Mouse (Mus musculus): ENCODE results near the gene Ppp1r35. TPM values are rescaled to one million over a fixed set of nuclear protein-coding genes. Genes with fewer than 3 reads are reported as not detected.

Ppp1r35 gene
- polyA plus RNA-seq, 1 experiment from 2014 or later: 17.0 TPM

GRCm38 (mm10) chr5:137776408-137776918 is 2.2 kb upstream of the Ppp1r35 start:
- no peaks in the 10 kb centered on the region for H3K9me3 ChIP-seq (replicated peaks; ENCODE audit: control insufficient read depth, low read length)
- H3K9ac ChIP-seq (ENCODE audit: low read length): 0 out of 2 replicates have a peak overlapping the region, but pooled peaks have one; percentile 1
- H3K4me2 ChIP-seq (ENCODE audit: low read depth, low read length): no peak overlapping the region; the same call in 1 of the 2 replicates
- WGBS: 19% methylated on average over 5 of the region's 5 CpGs
- H3K4me1 ChIP-seq (ENCODE audit: control insufficient read depth, insufficient read depth, low read length): peaks cover 12% of the 10 kb centered on the region
- H3K4me3 ChIP-seq (replicated peaks; ENCODE audit: low read length): no peak overlapping the region
- H3K27ac ChIP-seq (ENCODE audit: low read length): peak overlapping the region; percentile 35
- H3K27me3 ChIP-seq (ENCODE audit: control insufficient read depth, insufficient read depth, low read length): no peaks in the 10 kb centered on the region
- H3K36me3 ChIP-seq (ENCODE audit: control insufficient read depth, insufficient read depth, low read length): peaks cover 6% of the 10 kb centered on the region
- peak; percentile 49 for ATAC-seq (ENCODE audit: insufficient read depth, low FRiP score)

DNA sequence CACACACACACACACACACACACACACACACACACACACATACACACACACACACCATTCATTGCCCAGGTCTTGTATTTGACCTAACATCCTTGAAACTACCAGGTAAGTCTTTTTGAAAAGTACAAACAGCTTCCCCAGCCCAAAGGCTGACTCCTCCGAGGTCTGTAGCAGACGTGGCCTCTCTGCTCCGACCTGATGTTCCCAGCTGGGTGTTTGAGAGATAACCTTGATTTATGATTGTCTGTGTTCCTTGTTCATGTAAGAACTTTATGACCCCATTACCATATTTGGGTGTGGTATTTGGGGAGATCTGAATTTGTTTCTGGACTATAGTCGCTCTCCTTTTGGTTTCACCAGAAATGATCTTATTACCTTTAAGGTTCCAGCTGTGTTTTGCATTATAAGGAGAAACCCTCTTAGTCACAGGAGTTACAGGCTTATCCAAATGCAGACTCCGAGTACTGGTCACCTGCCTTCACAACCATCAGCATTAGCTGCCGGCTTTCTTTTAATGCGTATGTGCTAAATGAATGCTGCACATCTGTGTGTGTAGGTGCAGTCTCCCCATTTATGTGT is 1.3 kb upstream of the Ppp1r35 start:
- H3K9me3 ChIP-seq (replicated peaks; ENCODE audit: control insufficient read depth, low read length): no peaks in the 10 kb centered on the region
- peaks cover 12% of the 10 kb centered on the region for H3K4me1 ChIP-seq (ENCODE audit: control insufficient read depth, insufficient read depth, low read length)
- H3K4me3 ChIP-seq (replicated peaks; ENCODE audit: low read length): no peak overlapping the region
- H3K27me3 ChIP-seq (ENCODE audit: control insufficient read depth, insufficient read depth, low read length): no peaks in the 10 kb centered on the region
- no peak overlapping the region for H3K4me2 ChIP-seq (ENCODE audit: low read depth, low read length)
- peaks cover 15% of the 10 kb centered on the region for H3K36me3 ChIP-seq (ENCODE audit: control insufficient read depth, insufficient read depth, low read length)
- H3K9ac ChIP-seq (ENCODE audit: low read length): no peak overlapping the region
- ATAC-seq (ENCODE audit: insufficient read depth, low FRiP score): no peak
- WGBS: 62% methylated on average over 7 of the region's 7 CpGs
- no peak overlapping the region for H3K27ac ChIP-seq (ENCODE audit: low read length)

DNA sequence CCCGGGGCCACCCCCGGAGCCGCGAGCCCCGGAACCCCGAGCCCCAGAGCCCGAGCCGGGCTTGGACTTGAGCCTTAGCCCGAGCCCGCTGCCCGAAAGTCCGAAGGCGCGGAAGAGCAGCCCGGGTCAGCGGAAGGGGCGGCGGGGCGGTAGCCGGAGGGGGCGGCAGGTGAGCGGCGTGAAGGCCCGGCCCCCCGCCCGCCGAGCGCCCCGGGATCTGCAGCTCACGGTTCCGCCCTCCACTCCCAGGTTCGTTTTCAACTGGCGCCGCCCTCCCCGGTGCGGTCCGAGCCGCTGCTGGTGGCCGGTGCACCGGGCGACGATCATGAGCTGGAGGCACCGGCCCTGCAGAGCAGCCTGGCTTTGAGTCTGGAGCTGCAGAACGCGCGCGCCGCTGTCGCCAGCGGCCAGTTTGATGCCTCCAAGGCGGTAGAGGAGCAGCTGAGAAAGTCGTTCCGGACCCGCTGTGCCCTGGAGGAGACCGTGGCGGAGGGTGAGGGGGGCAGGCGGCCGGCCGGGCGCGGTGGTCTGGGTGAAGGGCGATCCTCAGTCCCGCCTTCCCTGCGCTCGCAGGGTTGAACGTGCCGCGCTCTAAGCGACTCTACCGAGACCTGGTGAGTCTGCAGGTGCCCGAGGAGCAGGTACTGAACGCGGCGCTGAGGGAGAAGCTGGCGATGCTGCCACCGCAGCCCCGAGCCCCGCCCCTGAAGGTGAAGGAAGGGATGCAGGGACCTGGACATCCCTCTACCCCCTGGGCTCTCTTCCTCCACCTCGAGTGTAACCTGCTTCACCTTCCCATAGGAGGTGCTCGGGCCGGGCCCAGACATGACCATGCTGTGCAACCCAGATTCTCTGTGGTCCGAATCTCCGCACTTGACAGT is 644 bp downstream of the Ppp1r35 start:
- Histone ChIP-seq H3K27ac (ENCODE audit: low read length) (peak overlapping the region; percentile 83), H3K4me1 (ENCODE audit: control insufficient read depth, insufficient read depth, low read length) (peaks cover 26% of the 10 kb centered on the region), H3K9ac (ENCODE audit: low read length) (peak overlapping the region; percentile 88), H3K36me3 (ENCODE audit: control insufficient read depth, insufficient read depth, low read length) (peaks cover 24% of the 10 kb centered on the region), H3K4me3 (replicated peaks; ENCODE audit: low read length) (peak overlapping the region; percentile 88), H3K27me3 (ENCODE audit: control insufficient read depth, insufficient read depth, low read length) (no peaks in the 10 kb centered on the region), H3K9me3 (replicated peaks; ENCODE audit: control insufficient read depth, low read length) (no peaks in the 10 kb centered on the region), H3K4me2 (ENCODE audit: low read depth, low read length) (peak overlapping the region; percentile 87)
- peak; percentile 14; the same call in 1 of the 2 replicates for ATAC-seq (ENCODE audit: insufficient read depth, low FRiP score)
- WGBS: under 1% methylated on average over 83 of the region's 83 CpGs

GRCm38 (mm10) chr5:137781661-137782060 is 3.0 kb downstream of the Ppp1r35 start:
- no peaks in the 10 kb centered on the region for H3K27me3 ChIP-seq (ENCODE audit: control insufficient read depth, insufficient read depth, low read length)
- H3K4me3 ChIP-seq (replicated peaks; ENCODE audit: low read length): no peak overlapping the region
- H3K36me3 ChIP-seq (ENCODE audit: control insufficient read depth, insufficient read depth, low read length): peaks cover 24% of the 10 kb centered on the region
- no peak overlapping the region for H3K4me2 ChIP-seq (ENCODE audit: low read depth, low read length)
- H3K4me1 ChIP-seq (ENCODE audit: control insufficient read depth, insufficient read depth, low read length): peaks cover 31% of the 10 kb centered on the region
- no peak for ATAC-seq (ENCODE audit: insufficient read depth, low FRiP score)
- H3K9ac ChIP-seq (ENCODE audit: low read length): no peak overlapping the region
- H3K9me3 ChIP-seq (replicated peaks; ENCODE audit: control insufficient read depth, low read length): no peaks in the 10 kb centered on the region
- no peak overlapping the region for H3K27ac ChIP-seq (ENCODE audit: low read length)
- WGBS: 91% methylated on average over 7 of the region's 7 CpGs

GRCm38 (mm10) chr5:137782776-137783522 is 4.3 kb downstream of the Ppp1r35 start:
- WGBS: 79% methylated on average over 13 of the region's 13 CpGs
- H3K4me2 ChIP-seq (ENCODE audit: low read depth, low read length): peak overlapping the region; percentile 90
- ATAC-seq (ENCODE audit: insufficient read depth, low FRiP score): no peak
- no peaks in the 10 kb centered on the region for H3K27me3 ChIP-seq (ENCODE audit: control insufficient read depth, insufficient read depth, low read length)
- no peak overlapping the region for H3K27ac ChIP-seq (ENCODE audit: low read length)
- H3K4me1 ChIP-seq (ENCODE audit: control insufficient read depth, insufficient read depth, low read length): peaks cover 30% of the 10 kb centered on the region
- no peaks in the 10 kb centered on the region for H3K9me3 ChIP-seq (replicated peaks; ENCODE audit: control insufficient read depth, low read length)
- H3K36me3 ChIP-seq (ENCODE audit: control insufficient read depth, insufficient read depth, low read length): peaks cover 24% of the 10 kb centered on the region
- peak overlapping the region; percentile 92 for H3K9ac ChIP-seq (ENCODE audit: low read length)
- H3K4me3 ChIP-seq (replicated peaks; ENCODE audit: low read length): peak overlapping the region; percentile 79; the same call in 1 of the 2 replicates

DNA sequence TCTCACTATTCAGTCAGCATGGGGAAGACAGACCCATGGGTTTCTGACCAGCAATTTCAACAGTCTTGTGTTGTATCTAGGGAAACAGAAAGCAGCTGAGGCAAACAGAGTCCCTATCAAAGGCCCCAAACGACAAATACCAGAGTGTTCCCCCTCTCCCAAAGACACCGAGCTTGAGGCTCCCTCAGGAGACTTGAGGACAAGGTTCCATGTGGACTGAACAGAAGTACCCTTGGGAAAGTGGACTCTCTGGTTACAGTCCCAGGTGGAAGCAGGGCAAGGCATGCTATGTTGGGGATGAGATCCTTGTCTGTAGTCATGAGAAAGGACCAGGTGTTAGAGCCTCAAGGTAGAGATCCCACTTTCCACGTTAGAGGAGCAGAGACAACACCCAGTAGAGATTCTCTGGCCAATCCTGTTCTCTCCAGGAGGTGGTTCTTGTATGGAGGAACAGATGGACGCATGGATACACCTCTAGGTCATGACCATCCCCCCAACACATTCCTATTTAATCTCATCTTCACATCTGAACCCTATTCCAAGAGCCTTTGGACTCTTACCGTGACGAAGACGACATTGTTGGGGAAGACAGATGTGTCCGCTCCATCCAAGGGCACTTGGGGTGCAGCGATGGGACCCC is 5.4 kb downstream of the Ppp1r35 start:
- Histone ChIP-seq H3K27me3 (ENCODE audit: control insufficient read depth, insufficient read depth, low read length) (no peaks in the 10 kb centered on the region), H3K9ac (ENCODE audit: low read length) (peak overlapping the region; percentile 92), H3K4me1 (ENCODE audit: control insufficient read depth, insufficient read depth, low read length) (peaks cover 32% of the 10 kb centered on the region), H3K9me3 (replicated peaks; ENCODE audit: control insufficient read depth, low read length) (no peaks in the 10 kb centered on the region), H3K36me3 (ENCODE audit: control insufficient read depth, insufficient read depth, low read length) (peaks cover 24% of the 10 kb centered on the region), H3K4me2 (ENCODE audit: low read depth, low read length) (peak overlapping the region; percentile 90), H3K27ac (ENCODE audit: low read length) (peak overlapping the region; percentile 17; the same call in 1 of the 2 replicates), H3K4me3 (replicated peaks; ENCODE audit: low read length) (peak overlapping the region; percentile 79)
- 58% methylated on average over 9 of the region's 9 CpGs for WGBS
- ATAC-seq (ENCODE audit: insufficient read depth, low FRiP score): no peak

GRCm38 (mm10) chr5:137784546-137784945 is 5.9 kb downstream of the Ppp1r35 start:
- Histone ChIP-seq H3K9ac (ENCODE audit: low read length) (peak overlapping the region; percentile 92), H3K4me2 (ENCODE audit: low read depth, low read length) (peak overlapping the region; percentile 90), H3K36me3 (ENCODE audit: control insufficient read depth, insufficient read depth, low read length) (peaks cover 24% of the 10 kb centered on the region), H3K9me3 (replicated peaks; ENCODE audit: control insufficient read depth, low read length) (no peaks in the 10 kb centered on the region), H3K4me3 (replicated peaks; ENCODE audit: low read length) (peak overlapping the region; percentile 79), H3K27me3 (ENCODE audit: control insufficient read depth, insufficient read depth, low read length) (no peaks in the 10 kb centered on the region), H3K27ac (ENCODE audit: low read length) (no peak overlapping the region), H3K4me1 (ENCODE audit: control insufficient read depth, insufficient read depth, low read length) (peaks cover 31% of the 10 kb centered on the region)
- no peak for ATAC-seq (ENCODE audit: insufficient read depth, low FRiP score)
- WGBS: 63% methylated on average over 14 of the region's 14 CpGs

GRCm38 (mm10) chr5:137785164-137786031 is 6.7 kb downstream of the Ppp1r35 start:
- peak overlapping the region; percentile 100 for H3K27ac ChIP-seq (ENCODE audit: low read length)
- peak overlapping the region; percentile 92 for H3K9ac ChIP-seq (ENCODE audit: low read length)
- no peaks in the 10 kb centered on the region for H3K27me3 ChIP-seq (ENCODE audit: control insufficient read depth, insufficient read depth, low read length)
- H3K4me2 ChIP-seq (ENCODE audit: low read depth, low read length): peak overlapping the region; percentile 90
- H3K9me3 ChIP-seq (replicated peaks; ENCODE audit: control insufficient read depth, low read length): no peaks in the 10 kb centered on the region
- no peak; the same call in 1 of the 2 replicates for ATAC-seq (ENCODE audit: insufficient read depth, low FRiP score)
- peaks cover 21% of the 10 kb centered on the region for H3K36me3 ChIP-seq (ENCODE audit: control insufficient read depth, insufficient read depth, low read length)
- WGBS: 1% methylated on average over 62 of the region's 62 CpGs
- H3K4me1 ChIP-seq (ENCODE audit: control insufficient read depth, insufficient read depth, low read length): peaks cover 23% of the 10 kb centered on the region
- H3K4me3 ChIP-seq (replicated peaks; ENCODE audit: low read length): peak overlapping the region; percentile 79

Data from stomach, embryonic 16.5 days (tissue).